Mouse (Mus musculus): ENCODE results near the gene Ccdc51. TPM values are rescaled to one million over a fixed set of nuclear protein-coding genes. Genes with fewer than 3 reads are reported as not detected.
A peak's percentile ranks its signal among the peaks of the same experiment; 100 is the strongest.

Ccdc51 gene
- polyA plus RNA-seq, 1 experiment, result not detected

GRCm38 (mm10) chr9:109093786-109094552, 11.7 kb downstream of the Ccdc51 start:
- 43% methylated on average over 11 of the region's 11 CpGs for WGBS
- H3K27ac ChIP-seq (ENCODE audit: insufficient read depth, low read depth, low read length), result no peak overlapping the region
- H3K4me1 ChIP-seq (ENCODE audit: control insufficient read depth, insufficient read depth, low read length), result peaks cover 32% of the 10 kb centered on the region
- no peak overlapping the region for H3K4me3 ChIP-seq (ENCODE audit: insufficient read depth, low read depth, low read length)
- TF ChIP-seq CTCF (IDR thresholded peaks at IDR 0.05; ENCODE audit: insufficient read depth, low read depth, low read length) (no peak), POLR2A (IDR thresholded peaks at IDR 0.05; ENCODE audit: insufficient read depth, low read depth, low read length) (no peak)

GRCm38 (mm10) chr9:109094553-109095136, 12.4 kb downstream of the Ccdc51 start:
- WGBS, result 9% methylated on average over 21 of the region's 21 CpGs
- H3K4me1 ChIP-seq (ENCODE audit: control insufficient read depth, insufficient read depth, low read length), result peaks cover 35% of the 10 kb centered on the region
- TF ChIP-seq POLR2A (IDR thresholded peaks at IDR 0.05; ENCODE audit: insufficient read depth, low read depth, low read length), result no peak
- TF ChIP-seq CTCF (IDR thresholded peaks at IDR 0.05; ENCODE audit: insufficient read depth, low read depth, low read length), result no peak
- H3K27ac ChIP-seq (ENCODE audit: insufficient read depth, low read depth, low read length), result peak overlapping the region; percentile 81; the same call in 1 of the 2 replicates
- H3K4me3 ChIP-seq (ENCODE audit: insufficient read depth, low read depth, low read length), result peak overlapping the region; percentile 90

GRCm38 (mm10) chr9:109095137-109095982, 13.1 kb downstream of the Ccdc51 start, which contains the start of gene Plxnb1:
Plxnb1 (plus strand) TSS chr9:109095389.
- Histone ChIP-seq H3K4me3 (ENCODE audit: insufficient read depth, low read depth, low read length) (peak within 1 kb of the TSS; percentile 90), H3K4me1 (ENCODE audit: control insufficient read depth, insufficient read depth, low read length) (peaks cover 35% of the 10 kb centered on the region), H3K27ac (ENCODE audit: insufficient read depth, low read depth, low read length) (peak within 1 kb of the TSS; percentile 93)
- WGBS, result under 1% methylated on average over 102 of the region's 102 CpGs
- TF ChIP-seq POLR2A (IDR thresholded peaks at IDR 0.05; ENCODE audit: insufficient read depth, low read depth, low read length) (peak; percentile 30), CTCF (IDR thresholded peaks at IDR 0.05; ENCODE audit: insufficient read depth, low read depth, low read length) (no peak)

GRCm38 (mm10) chr9:109096251-109096661, 14.0 kb downstream of the Ccdc51 start:
- WGBS, result 25% methylated on average over 9 of the region's 9 CpGs
- no peak for TF ChIP-seq POLR2A (IDR thresholded peaks at IDR 0.05; ENCODE audit: insufficient read depth, low read depth, low read length)

GRCm38 (mm10) chr9:109096856-109097255, 14.6 kb downstream of the Ccdc51 start:
- Histone ChIP-seq H3K4me3 (ENCODE audit: insufficient read depth, low read depth, low read length) (peak overlapping the region; percentile 90; the same call in 1 of the 2 replicates), H3K4me1 (ENCODE audit: control insufficient read depth, insufficient read depth, low read length) (peaks cover 35% of the 10 kb centered on the region), H3K27ac (ENCODE audit: insufficient read depth, low read depth, low read length) (peak overlapping the region; percentile 93)
- no peak for TF ChIP-seq POLR2A (IDR thresholded peaks at IDR 0.05; ENCODE audit: insufficient read depth, low read depth, low read length)
- no peak for TF ChIP-seq CTCF (IDR thresholded peaks at IDR 0.05; ENCODE audit: insufficient read depth, low read depth, low read length)
- 39% methylated on average over 6 of the region's 6 CpGs for WGBS

More at GRCm38 (mm10) chr9:109096251-109096661, 14.0 kb downstream of the Ccdc51 start:
- Histone ChIP-seq H3K27ac (ENCODE audit: insufficient read depth, low read depth, low read length) (peak overlapping the region; percentile 93), H3K4me3 (ENCODE audit: insufficient read depth, low read depth, low read length) (peak overlapping the region; percentile 90), H3K4me1 (ENCODE audit: control insufficient read depth, insufficient read depth, low read length) (peaks cover 35% of the 10 kb centered on the region)

DNA sequence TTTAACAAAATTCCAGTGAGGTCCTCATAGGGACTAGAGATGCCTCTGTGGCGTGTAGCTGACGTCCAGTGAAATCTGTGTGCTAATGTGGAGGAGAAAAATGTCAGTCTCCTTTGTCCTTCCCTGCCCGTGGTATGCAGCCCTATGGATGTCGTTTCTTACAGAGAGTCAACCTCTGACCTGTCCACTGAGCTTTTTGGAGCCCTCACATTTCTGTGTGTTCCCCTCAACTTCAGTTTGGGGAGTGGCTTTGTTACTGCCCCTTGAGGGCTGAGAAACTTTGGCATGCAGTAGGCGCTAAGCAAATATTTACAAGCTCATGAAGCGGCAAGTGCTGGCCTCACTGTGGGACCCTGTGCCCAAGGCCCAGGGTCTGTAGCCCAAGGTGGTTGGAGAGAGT, 15.0 kb downstream of the Ccdc51 start:
- peak overlapping the region; percentile 93 for H3K27ac ChIP-seq (ENCODE audit: insufficient read depth, low read depth, low read length)
- peaks cover 35% of the 10 kb centered on the region for H3K4me1 ChIP-seq (ENCODE audit: control insufficient read depth, insufficient read depth, low read length)
- 0 out of 2 replicates have a peak overlapping the region, but pooled peaks have one; percentile 90 for H3K4me3 ChIP-seq (ENCODE audit: insufficient read depth, low read depth, low read length)
- WGBS, result 46% methylated on average over 6 of the region's 6 CpGs
- TF ChIP-seq POLR2A (IDR thresholded peaks at IDR 0.05; ENCODE audit: insufficient read depth, low read depth, low read length), result no peak
- TF ChIP-seq CTCF (IDR thresholded peaks at IDR 0.05; ENCODE audit: insufficient read depth, low read depth, low read length), result no peak

DNA sequence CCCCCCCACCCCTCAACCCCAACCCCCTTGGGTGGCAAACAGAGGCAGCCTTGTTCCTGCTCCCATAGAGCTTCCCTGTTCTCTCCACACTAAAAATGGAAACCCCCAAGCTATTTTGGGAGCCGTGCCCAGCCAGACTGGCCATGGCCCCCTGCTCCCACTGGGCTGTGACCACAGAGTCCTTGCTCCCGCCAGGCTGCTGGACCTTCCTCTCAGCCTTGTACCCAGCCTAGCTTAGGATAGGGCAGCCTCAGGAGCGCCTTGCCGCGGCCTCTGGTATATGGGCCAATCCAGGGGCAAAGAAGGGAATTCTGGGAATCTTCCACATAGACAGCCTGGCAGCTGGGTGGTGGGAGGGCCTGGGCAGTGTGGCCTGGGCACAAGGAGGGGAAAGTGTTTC, 15.5 kb downstream of the Ccdc51 start:
- TF ChIP-seq CTCF (IDR thresholded peaks at IDR 0.05; ENCODE audit: insufficient read depth, low read depth, low read length) (no peak), POLR2A (IDR thresholded peaks at IDR 0.05; ENCODE audit: insufficient read depth, low read depth, low read length) (no peak)
- 23% methylated on average over 5 of the region's 5 CpGs for WGBS
- Histone ChIP-seq H3K27ac (ENCODE audit: insufficient read depth, low read depth, low read length) (peak overlapping the region; percentile 80), H3K4me1 (ENCODE audit: control insufficient read depth, insufficient read depth, low read length) (peaks cover 35% of the 10 kb centered on the region), H3K4me3 (ENCODE audit: insufficient read depth, low read depth, low read length) (no peak overlapping the region)

DNA sequence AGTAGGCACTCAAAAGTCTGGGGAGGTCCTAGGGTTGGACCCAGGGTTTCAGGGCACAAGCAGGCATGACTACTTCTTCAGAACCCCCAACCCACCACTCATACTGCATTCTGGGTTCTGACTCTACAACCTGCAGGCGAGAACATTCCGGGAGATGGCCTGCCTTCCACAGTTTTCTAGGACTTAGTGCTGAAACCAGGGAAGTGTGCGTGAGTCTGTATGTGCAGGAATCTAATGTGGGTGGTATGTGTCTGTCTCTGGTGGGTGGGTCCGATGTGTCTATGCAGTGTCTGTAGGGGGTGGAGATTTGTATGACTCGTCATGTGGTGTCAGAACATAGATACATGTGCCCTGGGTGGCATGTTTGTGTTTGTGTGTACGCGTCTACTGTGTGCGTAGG, 16.1 kb downstream of the Ccdc51 start:
- 70% methylated on average over 8 of the region's 8 CpGs for WGBS
- Histone ChIP-seq H3K4me1 (ENCODE audit: control insufficient read depth, insufficient read depth, low read length) (peaks cover 35% of the 10 kb centered on the region), H3K4me3 (ENCODE audit: insufficient read depth, low read depth, low read length) (0 out of 2 replicates have a peak overlapping the region, but pooled peaks have one; percentile 17), H3K27ac (ENCODE audit: insufficient read depth, low read depth, low read length) (peak overlapping the region; percentile 80)
- no peak for TF ChIP-seq CTCF (IDR thresholded peaks at IDR 0.05; ENCODE audit: insufficient read depth, low read depth, low read length)
- no peak for TF ChIP-seq POLR2A (IDR thresholded peaks at IDR 0.05; ENCODE audit: insufficient read depth, low read depth, low read length)

Measured in olfactory bulb, adult 2 months (tissue).